Mouse (Mus musculus): ENCODE data around the gene Nek10. TPM values are rescaled to one million over a fixed set of nuclear protein-coding genes. Genes with fewer than 3 reads are reported as not detected.
"Not testable (repeated sequence)": the region's sequence is repeated elsewhere in the genome, so short reads cannot be mapped to it uniquely, and the experiment has no call there.

Gene Nek10
- total and polyA plus RNA-seq, 2 experiments from 2014 or later = 0.01 TPM; not detected in 1

- Histone ChIP-seq H3K27ac (ENCODE audit: low read depth) (no peak overlapping the region), H3K36me3 (replicated peaks; ENCODE audit: control insufficient read depth, insufficient read depth, low read length) (no peaks in the 10 kb centered on the region), H3K9ac (replicated peaks; ENCODE audit: low read depth, low read length) (no peak overlapping the region), H3K27me3 (ENCODE audit: control insufficient read depth, insufficient read depth, low read length) (no peaks in the 10 kb centered on the region), H3K4me1 (ENCODE audit: control insufficient read depth, insufficient read depth) (no peaks in the 10 kb centered on the region), H3K9me3 (replicated peaks; ENCODE audit: control insufficient read depth, low read length) (no peaks in the 10 kb centered on the region), H3K4me3 (ENCODE audit: low read depth, low read length) (no peak overlapping the region), H3K4me2 (ENCODE audit: low read depth, low read length) (no peak overlapping the region)
- no peak for DNase-seq (ENCODE audit: low spot score)
- no peak for TF ChIP-seq EP300 (IDR thresholded peaks at IDR 0.05; ENCODE audit: low read depth)
- no peak for TF ChIP-seq CTCF (IDR thresholded peaks at IDR 0.05; ENCODE audit: low read depth)
- no peak for ATAC-seq (ENCODE audit: insufficient read depth, low read depth)
- WGBS = 58% methylated on average over 4 of the region's 4 CpGs
These were observed 208.2 kb downstream of the Nek10 start for GRCm38 (mm10) chr14:15011408-15011807.

GRCm38 (mm10) chr14:15014799-15015198 is 211.6 kb downstream of the Nek10 start:
- no peaks in the 10 kb centered on the region for H3K9me3 ChIP-seq (replicated peaks; ENCODE audit: control insufficient read depth, low read length)
- no peaks in the 10 kb centered on the region for H3K4me1 ChIP-seq (ENCODE audit: control insufficient read depth, insufficient read depth)
- ATAC-seq (ENCODE audit: insufficient read depth, low read depth) = no peak
- H3K9ac ChIP-seq (replicated peaks; ENCODE audit: low read depth, low read length) = no peak overlapping the region
- no peak for DNase-seq (ENCODE audit: low spot score)
- no peak for TF ChIP-seq CTCF (IDR thresholded peaks at IDR 0.05; ENCODE audit: low read depth)
- no peak for TF ChIP-seq EP300 (IDR thresholded peaks at IDR 0.05; ENCODE audit: low read depth)
- no peaks in the 10 kb centered on the region for H3K27me3 ChIP-seq (ENCODE audit: control insufficient read depth, insufficient read depth, low read length)
- H3K4me3 ChIP-seq (ENCODE audit: low read depth, low read length) = no peak overlapping the region
- WGBS = 82% methylated on average over 2 of the region's 2 CpGs
- H3K36me3 ChIP-seq (replicated peaks; ENCODE audit: control insufficient read depth, insufficient read depth, low read length) = no peaks in the 10 kb centered on the region
- no peak overlapping the region for H3K27ac ChIP-seq (ENCODE audit: low read depth)
- no peak overlapping the region for H3K4me2 ChIP-seq (ENCODE audit: low read depth, low read length)

DNA sequence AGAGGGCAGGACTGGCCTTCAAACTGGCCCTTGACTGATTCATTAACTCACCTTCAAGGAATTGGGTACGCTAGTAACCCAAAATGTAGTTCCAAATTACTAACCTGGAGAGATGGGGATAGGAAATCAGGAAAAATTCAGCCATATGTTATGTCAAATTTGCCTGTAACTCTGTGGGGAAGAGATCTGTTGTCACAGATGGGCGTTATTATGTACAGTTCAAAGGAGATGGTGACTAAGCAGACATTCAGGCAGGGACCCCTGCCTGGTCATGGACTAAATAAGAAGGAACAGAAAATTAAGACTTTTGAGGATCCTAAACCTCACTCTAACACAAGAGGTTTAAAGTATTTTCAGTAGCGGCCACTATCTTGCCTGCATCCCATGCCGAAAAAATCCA is 227.4 kb downstream of the Nek10 start:
- 79% methylated on average over 4 of the region's 4 CpGs for WGBS
- not testable (repeated sequence) for H3K4me1 ChIP-seq (ENCODE audit: control insufficient read depth, insufficient read depth); H3K27ac ChIP-seq (ENCODE audit: low read depth); H3K27me3 ChIP-seq (ENCODE audit: control insufficient read depth, insufficient read depth, low read length); H3K36me3 ChIP-seq (replicated peaks; ENCODE audit: control insufficient read depth, insufficient read depth, low read length); ATAC-seq (ENCODE audit: insufficient read depth, low read depth); H3K9ac ChIP-seq (replicated peaks; ENCODE audit: low read depth, low read length); H3K4me2 ChIP-seq (ENCODE audit: low read depth, low read length); DNase-seq (ENCODE audit: low spot score); H3K4me3 ChIP-seq (ENCODE audit: low read depth, low read length); H3K9me3 ChIP-seq (replicated peaks; ENCODE audit: control insufficient read depth, low read length)

DNA sequence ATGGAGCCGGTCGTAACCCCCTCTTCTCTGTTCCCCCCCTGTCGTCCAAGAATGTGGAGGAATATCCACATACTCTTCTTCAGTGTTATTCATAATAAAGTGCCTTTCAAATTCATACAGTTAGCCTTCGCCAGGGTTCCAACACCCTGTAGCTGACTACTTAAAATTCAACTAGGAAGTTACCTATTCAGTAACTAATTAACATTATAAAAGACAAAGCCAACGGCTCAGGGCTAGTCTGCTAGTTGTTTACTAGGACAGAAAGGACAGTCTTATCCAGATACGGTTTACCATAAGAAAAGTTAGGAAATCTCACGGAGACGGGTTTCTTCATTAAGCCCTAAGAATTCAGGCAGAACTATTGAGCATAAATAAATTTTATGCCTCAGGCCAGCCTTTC is 231.4 kb downstream of the Nek10 start:
- not testable (repeated sequence) for H3K9ac ChIP-seq (replicated peaks; ENCODE audit: low read depth, low read length); H3K27me3 ChIP-seq (ENCODE audit: control insufficient read depth, insufficient read depth, low read length); H3K4me2 ChIP-seq (ENCODE audit: low read depth, low read length); H3K9me3 ChIP-seq (replicated peaks; ENCODE audit: control insufficient read depth, low read length); H3K4me3 ChIP-seq (ENCODE audit: low read depth, low read length); H3K4me1 ChIP-seq (ENCODE audit: control insufficient read depth, insufficient read depth); DNase-seq (ENCODE audit: low spot score); H3K27ac ChIP-seq (ENCODE audit: low read depth); ATAC-seq (ENCODE audit: insufficient read depth, low read depth); H3K36me3 ChIP-seq (replicated peaks; ENCODE audit: control insufficient read depth, insufficient read depth, low read length)
- 82% methylated on average over 8 of the region's 8 CpGs for WGBS

- Histone ChIP-seq H3K4me2 (ENCODE audit: low read depth, low read length) (no peak overlapping the region), H3K36me3 (replicated peaks; ENCODE audit: control insufficient read depth, insufficient read depth, low read length) (no peaks in the 10 kb centered on the region), H3K27ac (ENCODE audit: low read depth) (no peak overlapping the region), H3K27me3 (ENCODE audit: control insufficient read depth, insufficient read depth, low read length) (no peaks in the 10 kb centered on the region), H3K4me3 (ENCODE audit: low read depth, low read length) (no peak overlapping the region), H3K4me1 (ENCODE audit: control insufficient read depth, insufficient read depth) (no peaks in the 10 kb centered on the region), H3K9ac (replicated peaks; ENCODE audit: low read depth, low read length) (no peak overlapping the region), H3K9me3 (replicated peaks; ENCODE audit: control insufficient read depth, low read length) (no peaks in the 10 kb centered on the region)
- DNase-seq (ENCODE audit: low spot score) = no peak
- ATAC-seq (ENCODE audit: insufficient read depth, low read depth) = no peak
- WGBS = 60% methylated on average over 4 of the region's 4 CpGs
- TF ChIP-seq CTCF (IDR thresholded peaks at IDR 0.05; ENCODE audit: low read depth) = no peak
- TF ChIP-seq EP300 (IDR thresholded peaks at IDR 0.05; ENCODE audit: low read depth) = no peak
These were observed 245.0 kb downstream of the Nek10 start for GRCm38 (mm10) chr14:15048186-15048585.

- H3K4me2 ChIP-seq (ENCODE audit: low read depth, low read length) = no peak overlapping the region
- ATAC-seq (ENCODE audit: insufficient read depth, low read depth) (no peak), DNase-seq (ENCODE audit: low spot score) (no peak)
- no peak overlapping the region for H3K27ac ChIP-seq (ENCODE audit: low read depth)
- no peak for TF ChIP-seq CTCF (IDR thresholded peaks at IDR 0.05; ENCODE audit: low read depth)
- TF ChIP-seq EP300 (IDR thresholded peaks at IDR 0.05; ENCODE audit: low read depth) = no peak
- H3K36me3 ChIP-seq (replicated peaks; ENCODE audit: control insufficient read depth, insufficient read depth, low read length) = no peaks in the 10 kb centered on the region
- no peaks in the 10 kb centered on the region for H3K27me3 ChIP-seq (ENCODE audit: control insufficient read depth, insufficient read depth, low read length)
- WGBS = 59% methylated on average over 2 of the region's 2 CpGs
- no peaks in the 10 kb centered on the region for H3K4me1 ChIP-seq (ENCODE audit: control insufficient read depth, insufficient read depth)
- H3K9ac ChIP-seq (replicated peaks; ENCODE audit: low read depth, low read length) = no peak overlapping the region
- no peak overlapping the region for H3K4me3 ChIP-seq (ENCODE audit: low read depth, low read length)
- H3K9me3 ChIP-seq (replicated peaks; ENCODE audit: control insufficient read depth, low read length) = no peaks in the 10 kb centered on the region
These were observed 258.3 kb downstream of the Nek10 start for GRCm38 (mm10) chr14:15061496-15061895.

Other genes with a start within 250 kb of the Nek10 start
- 16.4 and 17.4 TPM in 2 replicates for gene Slc4a7, start 101.1 kb upstream of the Nek10 start, total RNA-seq (2014; rRNA removed; ENCODE audit: low replicate concordance)
- 6.3 and 7.3 TPM in 2 replicates for gene Slc4a7, start 101.1 kb upstream of the Nek10 start, polyA plus RNA-seq (2015; fragmentation: Nextera tagmentation; extraction: Ambion mirVana)